Mouse (Mus musculus) CH12.LX (cell line): ENCODE measurements around the gene Slfn8. TPM values are rescaled to one million over a fixed set of nuclear protein-coding genes. Genes with fewer than 3 reads are reported as not detected.

Experiments used
- DNase-seq: peaks from one replicate; pipeline ENCODE4 v3.0.0-alpha.2; 2013; ENCODE audit errors: extremely low read depth
- H3K27ac ChIP-seq: 2 replicates; pipeline ENCODE4 v1.5.1; 2012; ENCODE audit warnings: low read depth, mild to moderate bottlenecking, control low read depth, moderate library complexity; ENCODE audit not compliant: insufficient read depth
- H3K27me3 ChIP-seq: replicated peaks from 2 replicates; pipeline ENCODE3; 2012; ENCODE audit warnings: inconsistent platforms
- H3K36me3 ChIP-seq, 2 experiments: replicated peaks in 1 of 2; 2 replicates each; pipeline versions ENCODE3 to v1.6.1; 2012; ENCODE audit warnings: inconsistent platforms in 1 of 2, low read length in 1 of 2, mild to moderate bottlenecking in 1 of 2, mixed read lengths in 1 of 2, moderate library complexity in 1 of 2; ENCODE audit not compliant: control insufficient read depth in 1 of 2, insufficient read depth in 1 of 2
- H3K4me1 ChIP-seq, 2 experiments: 2 replicates each; pipeline ENCODE4 v1.6.1; 2012; ENCODE audit warnings: inconsistent platforms in 1 of 2, moderate library complexity in 1 of 2; ENCODE audit not compliant: insufficient read depth in 2 of 2, control insufficient read depth in 1 of 2
- H3K4me2 ChIP-seq: 2 replicates; pipeline ENCODE4 v1.6.1; 2012; ENCODE audit warnings: low read depth, mild to moderate bottlenecking, control low read depth; ENCODE audit not compliant: poor library complexity, insufficient read depth, severe bottlenecking
- H3K4me3 ChIP-seq, 3 experiments: fragments of 150-350 bp in 1 of 3; sonication (generic) in 1 of 3; replicated peaks in 1 of 3; 2 replicates each; pipeline versions ENCODE3 to v1.5.1; 2011 to 2012; ENCODE audit warnings: low read depth in 2 of 3, low read length in 2 of 3, mild to moderate bottlenecking in 2 of 3, moderate library complexity in 2 of 3, control low read depth in 1 of 3, improper control_type of control experiment in 1 of 3, inconsistent platforms in 1 of 3, mixed read lengths in 1 of 3; ENCODE audit not compliant: poor library complexity in 1 of 3
- H3K79me2 ChIP-seq: replicated peaks from 2 replicates; pipeline ENCODE4 v1.6.1; 2012; ENCODE audit warnings: mild to moderate bottlenecking, moderate library complexity; ENCODE audit not compliant: control insufficient read depth, poor library complexity, insufficient read depth, severe bottlenecking; ENCODE audit errors: extremely low read depth
- H3K9ac ChIP-seq: 2 replicates; pipeline ENCODE4 v1.6.1; 2012; ENCODE audit warnings: low read depth, mild to moderate bottlenecking, control low read depth, moderate library complexity; ENCODE audit not compliant: insufficient read depth
- H3K9me3 ChIP-seq: replicated peaks from 2 replicates; pipeline ENCODE3; 2012; ENCODE audit warnings: low read length, inconsistent platforms, mixed read lengths
- BHLHE40 ChIP-seq: IDR thresholded peaks from 2 replicates; pipeline ENCODE4 v1.6.1; 2011; ENCODE audit warnings: mild to moderate bottlenecking, low read depth, low read length, improper control_type of control experiment
- CHD1 ChIP-seq: IDR thresholded peaks from 2 replicates; pipeline ENCODE4 v1.6.1; 2012; ENCODE audit warnings: low read depth, low read length, improper control_type of control experiment, inconsistent platforms
- CHD2 ChIP-seq: IDR thresholded peaks from 2 replicates; pipeline ENCODE4 v1.6.1; 2011; ENCODE audit warnings: low read length, improper control_type of control experiment
- CTCF ChIP-seq, 2 experiments: IDR thresholded peaks in 1 of 2; conservative IDR thresholded peaks in 1 of 2; 2 replicates each; pipeline ENCODE4 v1.5.1; 2011 to 2012; ENCODE audit warnings: low read depth in 2 of 2, low read length in 2 of 2, improper control_type of control experiment in 1 of 2, inconsistent platforms in 1 of 2, mild to moderate bottlenecking in 1 of 2, moderate library complexity in 1 of 2
- E2F4 ChIP-seq: IDR thresholded peaks from 2 replicates; pipeline ENCODE4 v1.6.1; 2011; ENCODE audit warnings: low read depth, low read length, improper control_type of control experiment; ENCODE audit not compliant: insufficient replicate concordance
- ELF1 ChIP-seq: IDR thresholded peaks from 2 replicates; pipeline ENCODE4 v1.6.1; 2014; ENCODE audit warnings: low read depth, mild to moderate bottlenecking, inconsistent platforms, low read length, improper control_type of control experiment
- EP300 ChIP-seq: IDR thresholded peaks from 2 replicates; pipeline ENCODE4 v1.6.1; 2011; ENCODE audit warnings: low read length, improper control_type of control experiment
- ETS1 ChIP-seq: conservative IDR thresholded peaks from 2 replicates; pipeline ENCODE4 v1.6.1; 2012; ENCODE audit warnings: low read depth, mild to moderate bottlenecking, inconsistent platforms, low read length, improper control_type of control experiment, moderate library complexity
- GABPA ChIP-seq: IDR thresholded peaks from 2 replicates; pipeline ENCODE4 v1.6.1; 2012; ENCODE audit warnings: low read depth, low read length, improper control_type of control experiment, inconsistent platforms; ENCODE audit not compliant: insufficient replicate concordance
- HCFC1 ChIP-seq: IDR thresholded peaks from 2 replicates; pipeline ENCODE4 v1.6.1; 2012; ENCODE audit warnings: low read depth, mild to moderate bottlenecking, inconsistent platforms, low read length, improper control_type of control experiment
- IRF4 ChIP-seq: IDR thresholded peaks from 2 replicates; pipeline ENCODE4 v1.6.1; 2014; ENCODE audit warnings: low read depth, mild to moderate bottlenecking, inconsistent platforms, low read length, improper control_type of control experiment
- JUN ChIP-seq: IDR thresholded peaks from 2 replicates; pipeline ENCODE4 v1.6.1; 2011; ENCODE audit warnings: low read depth, mild to moderate bottlenecking, low read length, improper control_type of control experiment, moderate library complexity; ENCODE audit not compliant: insufficient read depth
- JUND ChIP-seq: conservative IDR thresholded peaks from 2 replicates; pipeline ENCODE4 v1.6.1; 2011; ENCODE audit warnings: low read depth, low read length, improper control_type of control experiment
- KAT2A ChIP-seq: IDR thresholded peaks from 2 replicates; pipeline ENCODE4 v1.6.1; 2012; ENCODE audit warnings: low read length, improper control_type of control experiment, inconsistent platforms; ENCODE audit not compliant: insufficient replicate concordance
- MAFK ChIP-seq: IDR thresholded peaks from 2 replicates; pipeline ENCODE4 v1.6.1; 2011; ENCODE audit warnings: low read length, improper control_type of control experiment; ENCODE audit not compliant: insufficient replicate concordance
- MAX ChIP-seq: IDR thresholded peaks from 2 replicates; pipeline ENCODE4 v1.6.1; 2011; ENCODE audit warnings: low read length, improper control_type of control experiment
- MAZ ChIP-seq: IDR thresholded peaks from 2 replicates; pipeline ENCODE4 v1.6.1; 2012; ENCODE audit warnings: low read depth, mild to moderate bottlenecking, inconsistent platforms, low read length, improper control_type of control experiment, moderate library complexity
- MEF2A ChIP-seq: IDR thresholded peaks from 2 replicates; pipeline ENCODE4 v1.6.1; 2014; ENCODE audit warnings: low read depth, mild to moderate bottlenecking, inconsistent platforms, low read length, improper control_type of control experiment, borderline replicate concordance
- MXI1 ChIP-seq: IDR thresholded peaks from 2 replicates; pipeline ENCODE4 v1.6.1; 2011; ENCODE audit warnings: mild to moderate bottlenecking, low read depth, low read length, improper control_type of control experiment
- MYC ChIP-seq: IDR thresholded peaks from 2 replicates; pipeline ENCODE4 v1.6.1; 2011; ENCODE audit warnings: low read depth, mild to moderate bottlenecking, improper control_type of control experiment, low read length
- NELFE ChIP-seq: IDR thresholded peaks from 2 replicates; pipeline ENCODE4 v1.6.1; 2011; ENCODE audit warnings: low read depth, low read length, improper control_type of control experiment
- NRF1 ChIP-seq: IDR thresholded peaks from 2 replicates; pipeline ENCODE4 v1.6.1; 2014; ENCODE audit warnings: low read depth, mild to moderate bottlenecking, inconsistent platforms, low read length, improper control_type of control experiment, moderate library complexity
- PAX5 ChIP-seq: IDR thresholded peaks from 2 replicates; pipeline ENCODE4 v1.6.1; 2012; ENCODE audit warnings: low read length, inconsistent platforms, mixed read lengths
- POLR2A ChIP-seq: IDR thresholded peaks from 2 replicates; pipeline ENCODE4 v1.6.1; 2011; ENCODE audit warnings: low read depth, mild to moderate bottlenecking, improper control_type of control experiment, low read length
- POLR2AphosphoS2 ChIP-seq: IDR thresholded peaks from 2 replicates; pipeline ENCODE4 v1.6.1; 2011; ENCODE audit warnings: low read depth, low read length, improper control_type of control experiment
- RAD21 ChIP-seq: IDR thresholded peaks from 2 replicates; pipeline ENCODE4 v1.6.1; 2011; ENCODE audit warnings: low read depth, mild to moderate bottlenecking, low read length, improper control_type of control experiment, moderate library complexity
- RCOR1 ChIP-seq: conservative IDR thresholded peaks from 2 replicates; pipeline ENCODE4 v1.6.1; 2012; ENCODE audit warnings: low read depth, mild to moderate bottlenecking, inconsistent platforms, low read length, improper control_type of control experiment
- SIN3A ChIP-seq: IDR thresholded peaks from 2 replicates; pipeline ENCODE4 v1.6.1; 2012; ENCODE audit warnings: low read length, improper control_type of control experiment, inconsistent platforms
- SMC3 ChIP-seq: IDR thresholded peaks from 2 replicates; pipeline ENCODE4 v1.6.1; 2011; ENCODE audit warnings: low read depth, low read length, improper control_type of control experiment
- TBP ChIP-seq: conservative IDR thresholded peaks from 2 replicates; pipeline ENCODE4 v1.6.1; 2011; ENCODE audit warnings: low read depth, low read length, improper control_type of control experiment
- TCF12 ChIP-seq: IDR thresholded peaks from 2 replicates; pipeline ENCODE4 v1.6.1; 2014; ENCODE audit warnings: low read depth, mild to moderate bottlenecking, inconsistent platforms, low read length, improper control_type of control experiment
- UBTF ChIP-seq: IDR thresholded peaks from 2 replicates; pipeline ENCODE4 v1.6.1; 2012; ENCODE audit warnings: low read depth, mild to moderate bottlenecking, inconsistent platforms, low read length, improper control_type of control experiment, moderate library complexity
- USF1 ChIP-seq: IDR thresholded peaks from 2 replicates; pipeline ENCODE4 v1.6.1; 2014; ENCODE audit warnings: low read depth, mild to moderate bottlenecking, inconsistent platforms, low read length, improper control_type of control experiment
- USF2 ChIP-seq: conservative IDR thresholded peaks from 2 replicates; pipeline ENCODE4 v1.6.1; 2011; ENCODE audit warnings: low read depth, low read length, improper control_type of control experiment
- ZC3H11A ChIP-seq: IDR thresholded peaks from 2 replicates; pipeline ENCODE4 v1.6.1; 2012; ENCODE audit warnings: low read depth, mild to moderate bottlenecking, inconsistent platforms, low read length, improper control_type of control experiment
- ZKSCAN1 ChIP-seq: IDR thresholded peaks from 2 replicates; pipeline ENCODE4 v1.6.1; 2012; ENCODE audit warnings: low read depth, inconsistent platforms, low read length, improper control_type of control experiment, borderline replicate concordance
- ZMIZ1 ChIP-seq: IDR thresholded peaks from 2 replicates; pipeline ENCODE4 v1.6.1; 2012; ENCODE audit warnings: low read depth, mild to moderate bottlenecking, inconsistent platforms, low read length, improper control_type of control experiment
- ZNF384 ChIP-seq: IDR thresholded peaks from 2 replicates; pipeline ENCODE4 v1.6.1; 2012; ENCODE audit warnings: low read depth, low read length, improper control_type of control experiment, inconsistent platforms
- dilution Hi-C: fragments of 300-500 bp; cut with MboI; formaldehyde crosslinking; loops from 2 replicates; pipeline ENCODE4 v1.14.3; 2020; ENCODE audit warnings: low sequenced_read_pairs; ENCODE audit not compliant: extremely low pct_unique_long_range_greater_than_20kb, extremely low pct_ligation_motif_present
- in situ Hi-C: fragments of 300-500 bp; cut with MboI; formaldehyde crosslinking; loops from 3 replicates; pipeline ENCODE4 v1.14.3; 2019; ENCODE audit warnings: low sequenced_read_pairs, low pct_ligation_motif_present, low pct_unique_long_range_greater_than_20kb, mixed read lengths
- polyA plus RNA-seq: library from polyadenylated mRNA; unstranded; fragments of >175 nt; gene quantifications from 2 replicates; pipeline ENCODE4 v1.2.1, GENCODE M21; 2012; ENCODE audit warnings: low read depth; ENCODE audit not compliant: insufficient read length
- total RNA-seq, 2 experiments: library from RNA; depleted of rRNA; stranded (reverse); fragments of 300-350 nt in 1 of 2; fragments of >200 nt in 1 of 2; gene quantifications; 2 replicates each; pipeline ENCODE4 v1.2.3; 2012 to 2014

Gene Slfn8
- total RNA-seq (2012; rRNA removed) (6.3 and 7.7 TPM in 2 replicates), total RNA-seq (2014; rRNA removed) (3.3 and 3.4 TPM in 2 replicates), polyA plus RNA-seq (3.5 and 4.1 TPM in 2 replicates)

DNA sequence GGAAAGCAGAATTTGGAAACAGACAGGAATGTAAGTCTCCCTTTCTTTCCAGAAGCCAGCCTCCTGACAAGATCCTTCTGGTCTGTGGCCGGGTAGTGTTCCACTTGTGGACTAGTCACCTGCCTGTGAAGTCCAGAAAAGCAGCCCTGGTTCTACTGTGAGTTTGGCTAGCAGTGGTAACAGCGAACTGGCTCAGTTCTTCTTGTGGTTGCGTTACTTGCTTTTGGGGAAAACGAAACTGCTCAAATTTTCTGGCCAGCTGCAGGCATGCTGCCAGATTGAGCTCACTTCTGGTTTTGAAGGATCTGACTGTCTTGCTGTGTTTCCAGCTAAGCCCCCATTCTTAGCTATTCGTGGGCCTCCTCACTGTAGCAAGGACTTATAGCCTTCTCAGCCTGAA is at the start of gene Slfn8:
Slfn8 (minus strand) TSS at position 190 of the 400 bp plus-strand sequence.
- in situ Hi-C loops (no loop called here), dilution Hi-C loops (no loop called here)
- Histone ChIP-seq H3K9ac (peak within 1 kb of the TSS; percentile 90), H3K36me3 (no peaks in the 10 kb centered on the region), H3K79me2 (no peaks in the 10 kb centered on the region; the same call in 1 of the 2 replicates), H3K4me1 (peaks cover 21 to 39% of the 10 kb centered on the region in 2 experiments; a peak in 3 of 4 replicates), H3K9me3 (no peaks in the 10 kb centered on the region), H3K4me3 (peak within 1 kb of the TSS; percentile 17 to 60 (median 42))
- DNase-seq: peak; percentile 87
- TF ChIP-seq USF2 (0 out of 2 replicates have a peak, but pooled peaks have one; percentile 12), ZC3H11A (no peak), GABPA (no peak), JUN (peak; percentile 38), JUND (no peak; the same call in 1 of the 2 replicates), IRF4 (peak; percentile 94), RAD21 (peak; percentile 14), CHD2 (peak; percentile 72), MAX (peak; percentile 95), HCFC1 (peak; percentile 54; the same call in 1 of the 2 replicates), CTCF (conservative IDR thresholded peaks at IDR 0.05 in 1 of 2, IDR thresholded peaks at IDR 0.05 in 1 of 2; ENCODE audit: low read depth in 2 of 2, low read length in 2 of 2) (no peak), POLR2AphosphoS2 (peak; percentile 15; the same call in 1 of the 2 replicates), RCOR1 (peak; percentile 77; the same call in 1 of the 2 replicates), E2F4 (no peak), UBTF (peak; percentile 31; the same call in 1 of the 2 replicates), KAT2A (no peak), MXI1 (peak; percentile 86; the same call in 1 of the 2 replicates), SMC3 (peak; percentile 23; the same call in 1 of the 2 replicates), ZNF384 (no peak), USF1 (no peak), EP300 (peak; percentile 91), NELFE (no peak), TCF12 (peak; percentile 88), ZMIZ1 (0 out of 2 replicates have a peak, but pooled peaks have one; percentile 56), NRF1 (peak; percentile 18; the same call in 1 of the 2 replicates), BHLHE40 (peak; percentile 87), POLR2A (peak; percentile 66), PAX5 (no peak), MEF2A (peak; percentile 86; the same call in 1 of the 2 replicates), TBP (peak; percentile 82), ETS1 (peak; percentile 80; the same call in 1 of the 2 replicates), ZKSCAN1 (no peak), MAZ (no peak), SIN3A (peak; percentile 85), ELF1 (peak; percentile 42; the same call in 1 of the 2 replicates), MAFK (0 out of 2 replicates have a peak, but pooled peaks have one; percentile 38), CHD1 (0 out of 2 replicates have a peak, but pooled peaks have one; percentile 48), MYC (peak; percentile 89; the same call in 1 of the 2 replicates)
- TF ChIP-seq, all 38 proteins: peak for 26
- peak within 1 kb of the TSS; percentile 80 for H3K27ac ChIP-seq
- peak within 1 kb of the TSS; percentile 86 for H3K4me2 ChIP-seq
- peaks cover 4% of the 10 kb centered on the region for H3K27me3 ChIP-seq
